Mouse (Mus musculus): Measurements from ENCODE around the gene Timm23. TPM values are rescaled to one million over a fixed set of nuclear protein-coding genes. Genes with fewer than 3 reads are reported as not detected.

The Timm23 gene
- polyA plus RNA-seq, 1 experiment from 2014 or later = 283 TPM

Other genes starting within 250 kb of the Timm23 start
- gene Galnt15, start 172.9 kb downstream of the Timm23 start, polyA plus RNA-seq (2014; fragmentation: Nextera tagmentation; extraction: Ambion mirVana) = 0.08 and 0.11 TPM in 2 replicates
- gene Oxnad1, start 116.5 kb downstream of the Timm23 start, polyA plus RNA-seq (2014; fragmentation: Nextera tagmentation; extraction: Ambion mirVana) = 21.6 and 25.8 TPM in 2 replicates
- gene Dph3, start 116.2 kb downstream of the Timm23 start, polyA plus RNA-seq (2014; fragmentation: Nextera tagmentation; extraction: Ambion mirVana) = 93.2 and 94.8 TPM in 2 replicates
- not detected in 2 replicates for gene Msmb, start 59.9 kb downstream of the Timm23 start, polyA plus RNA-seq (2014; fragmentation: Nextera tagmentation; extraction: Ambion mirVana)
- 106 and 111 TPM in 2 replicates for gene Ncoa4, start 42.0 kb downstream of the Timm23 start, polyA plus RNA-seq (2014; fragmentation: Nextera tagmentation; extraction: Ambion mirVana)
- 66.1 and 70.1 TPM in 2 replicates for gene Parg, start 51 bp upstream of the Timm23 start, polyA plus RNA-seq (2014; fragmentation: Nextera tagmentation; extraction: Ambion mirVana)
- 14.8 and 17.2 TPM in 2 replicates for gene Ogdhl, start 120.1 kb upstream of the Timm23 start, polyA plus RNA-seq (2014; fragmentation: Nextera tagmentation; extraction: Ambion mirVana)
- gene 1700024G13Rik, start 186.5 kb upstream of the Timm23 start, polyA plus RNA-seq (2014; fragmentation: Nextera tagmentation; extraction: Ambion mirVana) = 0.19 TPM in 1 of 2 replicates, not detected in the other

Measured in midbrain, embryonic 11.5 days (tissue).